Mouse (Mus musculus) granulocyte monocyte progenitor cell, adult 5-6 weeks (primary cell): ENCODE measurements around the gene Hoxd10. TPM values are rescaled to one million over a fixed set of nuclear protein-coding genes. Genes with fewer than 3 reads are reported as not detected.
A peak's percentile ranks its signal among the peaks of the same experiment; 100 is the strongest.

ENCODE experiments used
- ATAC-seq: replicated peaks from 2 replicates; pipeline ENCODE4 v1.8.0; 2016; ENCODE audit warnings: mild to moderate bottlenecking, moderate TSS enrichment, inconsistent platforms; ENCODE audit not compliant: poor library complexity, severe bottlenecking
- total RNA-seq, 2 experiments: library from RNA; stranded (forward) in 1 of 2; stranded (reverse) in 1 of 2; fragments of 200-712, 200-1000 nt in 1 of 2; fragments of >200 nt in 1 of 2; fragmentation: Nextera tagmentation in 1 of 2; gene quantifications; 2 replicates each; pipeline ENCODE4 v1.2.3; 2014 to 2017

Hoxd10 gene
- total RNA-seq (2014; fragmentation: Nextera tagmentation) (not detected in 2 replicates), total RNA-seq (2017) (not detected in 2 replicates)

DNA sequence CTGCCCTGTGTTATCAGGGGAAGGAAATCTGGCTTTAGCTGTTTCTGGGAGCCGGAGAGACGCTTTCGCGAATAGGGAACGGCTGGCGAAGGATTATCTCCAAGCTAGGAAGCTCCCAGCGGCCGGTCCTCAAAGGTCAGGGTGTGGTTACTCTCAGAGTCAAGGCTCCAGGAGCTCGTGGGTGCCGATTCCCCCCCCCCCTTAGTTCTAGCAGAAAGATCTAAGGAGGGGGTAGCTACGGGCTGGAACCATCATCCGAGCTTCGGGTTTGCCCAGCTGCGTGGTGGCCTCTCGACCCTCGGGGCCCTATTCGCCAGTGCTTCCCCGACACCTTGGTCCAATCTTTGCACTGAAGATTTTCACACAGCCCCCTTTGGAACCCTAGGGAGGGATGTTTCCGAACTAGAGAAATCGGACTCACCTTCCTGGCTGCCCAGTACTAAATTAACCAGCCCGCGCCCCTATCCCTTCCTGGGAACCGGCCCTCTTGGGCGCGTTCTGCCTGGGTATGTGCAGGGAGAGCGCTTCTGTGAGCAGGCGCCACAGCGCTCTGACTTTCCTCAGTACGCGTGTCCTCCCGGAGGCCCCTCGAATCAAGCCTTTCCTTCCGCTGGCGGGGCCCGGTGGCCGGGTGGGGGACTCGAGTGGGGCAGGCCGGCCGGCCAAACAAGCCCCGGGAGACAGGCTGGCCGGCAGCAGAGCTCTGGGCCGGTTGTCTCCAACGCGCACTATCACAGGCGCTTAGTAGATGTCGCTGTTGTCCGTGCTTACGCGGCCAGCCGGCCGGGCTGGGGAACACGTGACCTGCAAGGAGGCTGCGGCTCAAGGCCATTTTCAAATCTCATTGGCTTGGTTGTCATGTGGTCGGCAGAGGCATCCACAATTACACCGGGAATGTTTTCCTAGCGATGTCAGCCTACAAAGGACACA is at the start of gene Hoxd10:
TSS of gene Hoxd10 (plus strand) at position 903 of the 930 bp plus-strand sequence.
- no peak for ATAC-seq

DNA sequence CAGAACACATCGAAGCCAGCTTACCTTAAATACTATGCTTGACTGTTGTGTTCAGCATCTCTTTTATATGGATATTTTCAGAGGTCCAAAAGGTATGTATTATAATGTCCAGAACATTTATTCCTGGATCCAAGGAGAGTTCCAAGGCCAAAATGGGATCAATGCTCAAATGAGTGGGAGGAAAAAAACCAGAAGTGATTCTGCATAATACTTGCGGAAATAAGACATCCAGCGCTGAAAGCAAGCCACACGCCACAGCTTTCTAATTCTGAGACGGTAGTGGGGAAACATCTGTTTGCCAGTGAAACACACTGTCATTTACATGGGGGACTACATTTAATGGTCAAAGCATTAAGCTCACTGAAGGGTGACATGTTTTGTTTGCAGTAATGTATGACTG is 49.3 kb upstream of the Hoxd10 start:
- ATAC-seq = peak; percentile 59

DNA sequence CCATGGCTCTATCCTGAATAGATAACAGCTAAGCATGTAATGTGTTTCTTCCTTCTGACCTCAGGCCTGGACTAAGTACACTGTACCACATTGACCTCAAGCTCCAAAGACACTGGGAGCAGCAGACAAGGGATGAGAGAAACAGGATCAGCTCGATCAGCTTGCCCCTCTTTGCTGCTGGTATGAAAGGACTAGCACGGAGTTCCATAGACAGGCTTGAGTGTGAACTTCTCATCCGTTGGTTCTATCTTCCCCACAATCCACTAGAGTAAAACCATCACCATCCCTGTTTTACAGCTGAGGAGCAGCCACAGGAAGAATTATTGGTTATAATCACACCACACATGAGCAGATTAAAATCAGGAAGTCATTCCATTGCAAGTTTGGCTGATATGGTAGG is 46.1 kb upstream of the Hoxd10 start:
- ATAC-seq = no peak

DNA sequence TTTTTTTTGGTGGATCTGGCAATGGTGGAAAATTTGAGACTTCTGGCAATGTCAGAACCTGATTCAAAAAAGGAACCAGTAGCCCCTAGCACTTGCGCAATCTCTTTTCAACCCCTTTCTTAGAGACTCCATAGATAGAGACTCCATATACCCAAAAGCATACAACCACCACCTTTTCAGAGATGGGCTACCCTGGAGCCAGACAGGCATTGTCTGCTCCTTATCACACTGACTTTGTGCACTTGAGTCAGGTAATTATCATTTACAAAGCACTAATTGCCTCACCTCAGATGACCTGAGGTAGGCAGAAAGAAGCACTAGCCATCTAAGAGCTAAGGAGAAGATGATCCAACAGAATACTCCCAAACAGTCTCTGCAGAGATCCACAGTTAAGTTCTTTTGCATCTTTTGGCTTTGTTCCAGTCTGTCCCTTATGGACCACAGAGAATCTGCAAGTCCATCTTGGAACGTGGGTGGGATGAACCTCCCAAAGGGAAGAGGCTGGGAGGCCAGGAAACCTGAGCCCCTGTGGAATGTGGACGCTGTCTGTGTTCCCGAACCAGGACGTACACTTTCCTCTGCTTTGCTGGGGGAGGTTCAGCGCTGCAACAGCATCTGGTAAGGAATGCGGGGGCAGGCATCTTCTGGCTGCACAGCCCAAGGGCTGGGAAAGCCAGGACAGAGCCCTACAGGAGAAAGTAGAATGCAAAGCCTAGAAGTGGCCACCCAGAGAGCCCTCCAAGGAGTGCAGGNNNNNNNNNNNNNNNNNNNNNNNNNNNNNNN is 44.5 kb upstream of the Hoxd10 start:
- peak; percentile 36; the same call in 1 of the 2 replicates for ATAC-seq

DNA sequence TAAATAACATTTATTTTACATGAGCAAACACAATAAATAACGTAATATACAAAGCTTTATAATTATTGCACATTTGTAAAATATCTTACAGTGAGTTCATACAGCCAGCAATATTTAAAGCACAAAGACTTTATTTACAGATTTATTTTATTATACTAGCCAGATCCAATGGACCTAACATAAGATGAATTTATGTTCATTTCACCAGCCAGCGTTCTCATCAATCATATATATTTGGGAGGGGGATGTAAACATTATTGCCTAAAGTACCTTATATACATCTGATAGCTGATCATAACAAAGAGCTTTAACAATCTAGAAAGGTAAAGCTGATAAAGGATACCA is 38.8 kb upstream of the Hoxd10 start:
- no peak for ATAC-seq

DNA sequence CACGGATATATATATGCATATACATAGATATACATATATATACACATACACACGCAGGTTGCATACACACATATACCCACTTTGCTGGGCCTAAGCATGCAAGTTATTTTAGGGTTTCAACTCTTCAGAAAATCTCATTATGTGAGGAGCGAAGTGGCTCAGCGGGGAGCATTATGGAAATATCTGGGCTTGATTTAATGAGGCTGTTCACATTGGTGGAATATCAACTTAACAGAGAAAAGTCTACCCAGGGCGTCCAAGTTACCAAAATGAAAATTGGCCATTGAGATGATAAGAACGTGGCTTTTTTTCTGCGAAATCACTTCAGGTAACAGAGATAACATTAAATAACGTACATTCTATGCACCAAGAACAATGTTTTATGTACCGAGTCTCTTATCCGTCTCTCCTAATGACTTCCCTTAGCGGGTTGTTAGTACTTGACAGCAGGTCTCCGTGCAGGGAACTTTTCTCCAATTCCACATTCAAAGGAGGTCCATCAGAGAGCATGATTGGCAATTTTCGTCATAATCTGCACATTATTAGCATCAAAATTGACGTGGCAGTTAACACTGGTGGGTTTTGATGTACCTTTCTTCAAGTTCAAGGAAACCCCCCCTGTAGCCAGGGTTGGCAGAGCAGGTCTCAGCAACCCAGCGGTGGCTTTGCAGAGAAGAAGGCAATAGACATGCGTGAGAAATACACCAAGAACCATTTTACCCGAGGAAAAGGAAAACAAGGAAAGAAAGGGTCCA is 37.8 kb upstream of the Hoxd10 start:
- ATAC-seq = no peak

DNA sequence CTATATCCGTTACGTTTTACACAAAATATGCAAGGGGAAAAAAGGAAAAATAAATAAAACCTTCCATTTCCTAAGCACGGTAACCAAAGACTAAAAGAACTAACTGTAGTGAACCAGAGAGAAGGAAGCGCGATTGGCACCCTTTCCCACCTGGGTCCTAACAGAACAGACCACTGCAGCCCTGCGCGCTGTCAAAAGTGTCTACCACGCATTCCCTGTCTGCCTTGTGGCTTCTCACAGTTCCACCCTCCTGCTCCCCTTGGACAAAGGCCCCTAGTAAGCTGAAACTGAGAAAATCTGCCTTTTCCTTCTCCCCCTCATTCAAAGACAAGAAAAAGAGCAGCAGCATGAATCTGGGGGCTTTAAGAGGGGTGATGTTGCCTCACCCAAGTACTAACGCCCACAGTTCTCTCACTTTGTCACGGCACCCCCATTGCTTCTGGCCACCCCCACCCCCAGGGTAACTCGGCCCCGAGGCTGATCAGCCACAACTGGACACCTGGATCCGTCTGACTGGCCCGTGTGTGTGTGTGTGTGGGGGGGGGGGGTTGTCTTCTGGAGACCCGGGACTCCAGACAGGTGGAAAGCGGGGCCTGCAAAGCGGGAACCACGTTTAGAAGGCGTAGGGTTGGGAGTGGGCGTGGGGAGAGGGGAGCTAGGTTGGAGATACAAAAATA is 36.8 kb upstream of the Hoxd10 start:
- no peak for ATAC-seq

DNA sequence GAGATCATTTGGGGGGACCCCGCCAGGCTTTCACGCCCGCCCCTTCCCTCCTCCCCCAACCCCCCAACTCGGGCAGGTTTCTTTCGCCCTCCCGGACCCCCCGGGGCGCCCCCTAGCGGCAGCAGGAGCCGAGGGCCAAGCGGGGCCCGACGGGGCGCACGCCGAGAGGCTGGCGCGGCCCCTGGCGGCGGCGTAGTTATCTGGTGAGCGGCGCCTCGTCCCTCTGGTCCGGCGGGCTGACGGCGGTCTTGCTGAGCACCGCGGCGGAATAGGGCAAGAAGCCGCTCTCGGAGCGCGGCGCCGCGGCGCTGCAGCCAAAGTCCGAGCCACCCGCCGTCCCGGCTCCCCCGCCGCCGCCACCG is 36.3 kb upstream of the Hoxd10 start:
- 0 out of 2 replicates have a peak, but pooled peaks have one; percentile 27 for ATAC-seq

DNA sequence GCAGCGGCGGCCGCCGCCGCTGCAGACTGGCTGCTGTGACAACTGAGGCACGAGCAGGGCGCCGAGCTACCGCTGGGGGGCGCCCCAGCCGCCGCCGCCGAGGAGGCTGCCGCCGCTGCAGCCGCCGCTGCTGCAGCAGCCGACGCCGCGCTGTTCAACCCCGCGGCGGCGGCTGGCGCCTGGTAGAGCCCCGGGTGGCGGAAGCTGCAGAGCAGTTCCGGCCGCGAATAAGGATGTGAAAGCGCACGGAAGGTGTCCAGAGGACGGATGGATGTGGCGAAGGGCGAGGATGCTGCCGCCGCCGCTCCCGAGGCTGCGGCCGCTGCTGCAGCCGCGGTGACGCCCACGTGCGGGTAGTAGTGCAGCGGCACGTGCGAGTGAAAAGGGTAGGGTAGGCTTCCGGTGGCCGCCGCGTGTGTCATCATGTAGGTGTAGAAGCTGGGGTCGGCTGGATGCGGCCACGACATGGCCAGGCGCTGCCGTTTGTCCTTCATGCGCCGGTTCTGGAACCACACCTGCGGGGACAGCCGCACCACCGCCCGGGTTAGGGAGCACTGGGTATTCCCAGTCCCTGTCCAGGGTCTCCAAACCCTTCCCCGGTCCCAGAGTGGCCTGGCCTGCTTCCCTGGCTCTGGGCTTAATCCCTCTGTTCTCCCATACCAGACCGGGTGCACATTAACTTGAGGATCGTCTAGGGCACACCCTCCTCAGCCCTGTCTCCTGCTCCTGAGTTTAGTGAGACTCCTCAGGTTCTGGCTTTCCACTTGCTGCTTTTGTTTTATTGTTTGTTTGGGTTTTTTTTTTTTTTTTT is 35.7 kb upstream of the Hoxd10 start:
- ATAC-seq = peak; percentile 87

DNA sequence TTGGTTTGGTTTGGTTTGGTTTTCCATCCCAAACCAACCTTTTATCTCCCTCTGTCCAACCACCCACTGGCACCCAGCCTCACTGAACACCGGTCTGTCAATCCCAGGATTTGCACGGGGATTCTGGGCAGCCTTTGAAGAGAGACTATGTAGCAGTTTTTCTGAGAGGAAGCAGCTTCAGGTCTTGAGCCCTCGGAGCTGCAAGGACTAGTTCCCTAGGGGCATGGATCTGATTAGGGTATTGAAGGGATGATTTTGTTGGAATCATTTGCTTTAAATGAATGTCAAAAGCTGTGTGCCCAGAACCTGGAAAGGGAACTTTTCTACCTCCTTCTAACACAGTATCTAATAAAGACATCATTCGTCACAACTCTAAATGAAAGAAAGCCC is 35.1 kb upstream of the Hoxd10 start:
- ATAC-seq = no peak

DNA sequence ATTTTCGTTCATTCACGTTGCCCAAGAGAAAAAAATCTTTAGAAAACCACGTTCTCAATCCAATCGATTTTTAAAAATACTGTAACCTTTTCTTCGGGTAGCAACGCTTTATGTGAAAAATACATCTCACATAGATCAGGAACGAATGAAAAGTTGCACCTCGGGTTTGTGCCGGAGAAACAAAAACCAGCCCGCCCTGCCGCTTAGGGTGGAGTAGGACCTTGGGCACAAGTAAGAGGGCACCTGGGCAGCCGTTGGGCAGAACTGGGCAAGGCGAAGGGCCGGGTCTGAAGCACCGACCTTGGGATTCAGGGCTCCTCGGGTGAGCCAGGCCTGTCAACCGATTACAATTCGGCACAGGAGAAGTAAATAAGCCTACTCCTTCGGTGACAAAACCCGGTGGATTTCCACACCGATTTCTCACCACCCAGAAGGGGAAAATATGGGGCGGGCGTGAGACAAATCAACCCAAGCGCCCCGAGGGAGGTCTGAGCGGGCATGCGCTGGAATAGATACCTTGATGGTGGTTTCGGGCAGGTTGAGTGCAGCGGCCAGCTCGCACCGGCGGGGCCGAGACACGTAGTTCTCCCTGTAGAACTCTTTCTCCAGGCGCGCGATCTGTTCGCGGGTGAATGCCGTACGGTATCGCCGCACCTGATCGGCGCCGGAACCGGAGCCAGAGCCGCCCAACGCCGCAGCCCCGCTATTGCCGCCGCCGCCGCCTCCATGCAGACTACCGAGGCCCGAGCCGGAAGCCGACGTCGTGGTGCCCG is 34.3 kb upstream of the Hoxd10 start:
- ATAC-seq = no peak

DNA sequence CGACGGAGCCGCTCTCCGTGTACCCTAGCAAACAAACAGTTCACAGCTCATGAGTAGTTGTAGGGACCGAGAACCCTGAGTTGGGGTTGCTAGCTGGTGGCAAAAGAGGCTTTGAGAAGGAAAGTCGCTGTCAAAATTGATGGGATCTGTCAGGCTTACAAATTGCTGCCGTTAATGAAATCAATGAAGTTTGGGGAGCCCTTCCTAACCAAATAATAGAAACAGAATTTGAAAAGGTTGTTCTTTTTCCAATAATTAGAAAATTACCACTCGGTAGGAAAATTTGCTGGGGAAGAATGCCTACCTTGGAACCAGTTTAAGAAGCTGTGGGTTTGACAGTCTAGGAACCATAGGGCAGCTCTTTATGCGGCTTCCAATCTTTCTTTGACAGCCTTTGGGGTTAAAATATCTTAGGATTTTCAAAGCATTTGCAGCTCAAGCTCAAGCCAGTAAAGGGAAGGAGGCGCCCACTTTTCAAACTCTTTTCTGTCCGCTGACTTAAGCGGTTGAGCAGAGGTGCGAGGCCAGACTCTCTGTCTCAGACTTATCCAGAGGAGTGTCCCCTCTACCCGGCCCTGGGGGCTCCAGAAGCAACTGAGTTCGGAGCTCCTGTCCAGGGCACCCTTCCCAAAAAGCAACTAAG is 33.6 kb upstream of the Hoxd10 start:
- no peak for ATAC-seq

DNA sequence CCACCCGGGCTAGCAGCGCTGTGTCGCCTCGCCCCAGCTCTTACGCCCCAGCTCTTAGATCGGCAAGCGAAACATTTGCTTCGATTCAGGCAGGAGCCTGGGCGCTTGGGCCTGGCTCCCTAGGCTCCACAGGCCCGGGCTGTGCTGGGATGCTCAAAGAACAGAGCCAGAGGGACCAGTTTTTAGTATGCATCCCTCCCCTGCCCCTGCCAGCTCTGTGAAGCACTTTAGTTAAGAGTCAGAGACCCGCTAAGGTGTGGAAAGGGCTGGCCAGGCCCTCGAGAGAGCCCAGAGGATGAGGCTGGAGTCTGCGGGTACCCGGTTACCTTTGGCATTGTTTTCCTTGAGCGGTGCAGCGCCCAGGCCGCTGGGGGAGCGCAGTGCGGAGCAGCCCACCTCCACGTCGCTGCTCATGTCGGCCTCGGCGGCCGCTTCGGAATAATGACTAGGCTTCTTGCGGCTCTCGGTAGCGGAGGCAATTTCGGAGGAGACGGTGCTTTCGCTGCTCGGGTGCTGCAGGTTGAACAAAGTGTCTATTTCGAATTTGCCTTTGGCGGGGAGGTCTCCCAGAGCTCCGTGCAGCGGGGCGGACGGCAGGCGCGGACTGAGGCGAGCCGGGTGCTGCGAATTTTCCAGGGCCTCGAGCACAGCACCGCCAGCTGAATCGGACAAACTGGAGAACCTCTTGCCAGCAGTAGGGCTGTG is 32.9 kb upstream of the Hoxd10 start:
- no peak for ATAC-seq

DNA sequence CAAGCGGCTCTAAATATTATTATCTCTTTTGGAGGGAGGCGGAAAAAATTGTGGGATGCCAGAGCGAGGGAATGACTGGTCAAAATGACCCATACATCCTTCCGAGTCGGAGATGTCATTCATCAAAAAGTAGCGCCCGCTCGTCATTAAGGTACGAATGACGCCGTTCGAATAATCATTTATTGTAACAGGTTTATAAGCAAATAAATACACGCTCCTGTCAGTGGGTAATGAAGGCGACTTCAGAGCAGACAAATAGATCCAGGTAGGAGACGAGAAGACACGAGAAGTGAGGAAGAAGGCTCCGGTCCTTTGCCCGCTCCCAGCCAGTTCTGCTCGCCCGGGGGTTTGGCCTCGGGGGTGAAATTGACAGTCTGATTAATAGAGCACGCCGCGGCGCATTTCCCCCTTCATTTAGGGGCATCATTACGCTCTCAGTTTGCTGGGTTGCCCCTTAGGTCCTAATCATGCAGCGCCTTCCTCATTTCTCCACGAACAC is 32.2 kb upstream of the Hoxd10 start, which contains the start of gene Evx2:
TSS of gene Evx2 (minus strand) at position 51 of the 499 bp plus-strand sequence.
- no peak for ATAC-seq

DNA sequence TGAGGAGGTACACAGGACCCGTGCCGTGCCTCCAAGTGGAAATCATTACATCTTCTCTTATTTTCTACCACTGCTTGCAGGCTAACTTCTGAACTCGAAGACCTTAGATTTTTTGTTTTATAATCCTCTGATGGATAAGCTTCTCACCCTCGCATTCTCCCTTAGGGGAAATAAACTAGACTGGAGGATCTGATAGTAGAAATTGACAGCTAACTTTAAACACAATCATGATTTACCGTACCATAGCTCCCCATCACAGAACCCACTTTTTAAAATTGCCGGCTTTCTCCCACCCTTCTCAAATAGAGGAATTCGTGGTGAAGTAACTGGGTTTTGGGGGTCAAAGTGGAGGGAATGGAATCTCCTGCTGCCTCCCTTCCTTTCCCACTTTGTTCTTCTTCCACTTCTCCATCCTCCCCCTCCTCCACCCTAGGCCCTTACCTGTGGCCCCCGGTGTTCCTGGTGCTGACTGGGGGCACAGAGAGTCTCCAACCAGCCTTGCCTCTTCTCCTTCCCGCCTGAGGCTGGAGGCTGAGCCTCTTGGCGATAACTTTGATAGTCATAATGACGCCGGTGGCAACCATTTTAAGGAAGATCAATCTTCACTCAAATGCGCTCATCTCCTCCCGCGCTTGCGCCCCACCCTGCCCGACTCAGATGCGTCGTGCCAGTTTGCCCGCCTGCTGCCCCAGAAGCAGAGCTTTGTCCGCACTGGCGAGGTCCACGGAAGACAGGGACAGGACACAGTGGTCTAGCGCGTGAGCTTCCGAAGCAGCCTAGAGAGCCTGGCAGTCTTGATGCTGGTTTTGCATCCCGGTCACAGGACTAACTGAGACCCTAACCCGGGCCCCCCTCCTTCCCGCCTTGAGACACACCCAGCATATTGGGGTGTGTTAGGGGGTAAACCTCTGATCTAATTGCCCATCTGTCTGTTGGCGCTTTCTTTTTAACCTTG is 31.0 kb upstream of the Hoxd10 start:
- no peak for ATAC-seq

DNA sequence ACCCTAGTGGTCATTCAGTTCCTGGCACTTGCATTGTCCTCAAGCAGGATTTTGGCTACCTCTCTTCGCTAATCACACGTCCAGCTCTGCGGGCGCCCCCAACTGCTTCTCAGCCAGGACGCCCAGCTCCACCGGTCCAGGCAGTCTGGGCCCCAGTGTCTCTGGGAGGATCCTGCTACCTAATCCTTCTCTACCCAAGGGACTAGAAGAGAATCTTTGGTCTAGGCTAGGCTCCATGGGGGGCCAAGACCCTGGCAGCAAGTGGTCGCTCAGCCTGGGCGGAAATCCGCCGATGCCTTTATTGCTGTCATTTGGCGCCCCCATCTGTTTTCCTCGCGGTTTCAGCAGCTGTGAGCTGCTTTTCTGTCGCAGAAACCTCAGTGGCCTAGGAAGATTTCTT is 30.0 kb upstream of the Hoxd10 start:
- ATAC-seq = peak; percentile 30; the same call in 1 of the 2 replicates
